Mouse (Mus musculus) layer of hippocampus, postnatal 25 days (tissue): ENCODE measurements around the gene Prkcb. TPM values are rescaled to one million over a fixed set of nuclear protein-coding genes. Genes with fewer than 3 reads are reported as not detected.

Source experiments
- DNase-seq, 2 experiments: peaks; one replicate each; pipeline ENCODE4 v3.0.0; 2022; ENCODE audit warnings: mixed read lengths in 2 of 2, low spot score in 1 of 2; ENCODE audit errors: extremely low spot score in 1 of 2
- total RNA-seq, 2 experiments: library from RNA; stranded (reverse); gene quantifications; 2 replicates each; pipeline ENCODE4 v1.2.3; 2021

Prkcb gene
- total RNA-seq, 2 experiments from 2014 or later, result 775 to 867 TPM

DNA sequence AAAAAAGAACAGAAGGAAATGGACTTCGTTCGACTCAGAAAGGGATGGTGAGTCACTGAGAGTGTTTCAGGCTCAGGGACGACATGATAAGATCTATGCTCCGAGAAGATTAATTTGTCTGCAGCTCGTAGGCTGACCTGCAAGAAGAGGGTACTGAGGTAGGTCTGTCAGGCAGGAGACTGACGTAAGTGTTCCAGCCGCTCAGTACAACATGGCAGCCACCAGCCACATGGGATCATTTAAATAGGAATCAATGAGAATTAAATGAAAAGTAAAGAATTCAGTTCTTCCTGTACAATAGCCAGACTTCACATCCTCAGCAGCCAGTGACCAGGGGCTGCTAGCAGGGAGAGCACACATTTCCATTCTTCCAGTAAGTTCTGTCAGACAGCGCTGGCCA lies 209.0 kb downstream of the Prkcb start:
- no peak for DNase-seq

GRCm38 (mm10) chr7:122498461-122498860 lies 209.9 kb downstream of the Prkcb start:
- DNase-seq, result no peak

DNA sequence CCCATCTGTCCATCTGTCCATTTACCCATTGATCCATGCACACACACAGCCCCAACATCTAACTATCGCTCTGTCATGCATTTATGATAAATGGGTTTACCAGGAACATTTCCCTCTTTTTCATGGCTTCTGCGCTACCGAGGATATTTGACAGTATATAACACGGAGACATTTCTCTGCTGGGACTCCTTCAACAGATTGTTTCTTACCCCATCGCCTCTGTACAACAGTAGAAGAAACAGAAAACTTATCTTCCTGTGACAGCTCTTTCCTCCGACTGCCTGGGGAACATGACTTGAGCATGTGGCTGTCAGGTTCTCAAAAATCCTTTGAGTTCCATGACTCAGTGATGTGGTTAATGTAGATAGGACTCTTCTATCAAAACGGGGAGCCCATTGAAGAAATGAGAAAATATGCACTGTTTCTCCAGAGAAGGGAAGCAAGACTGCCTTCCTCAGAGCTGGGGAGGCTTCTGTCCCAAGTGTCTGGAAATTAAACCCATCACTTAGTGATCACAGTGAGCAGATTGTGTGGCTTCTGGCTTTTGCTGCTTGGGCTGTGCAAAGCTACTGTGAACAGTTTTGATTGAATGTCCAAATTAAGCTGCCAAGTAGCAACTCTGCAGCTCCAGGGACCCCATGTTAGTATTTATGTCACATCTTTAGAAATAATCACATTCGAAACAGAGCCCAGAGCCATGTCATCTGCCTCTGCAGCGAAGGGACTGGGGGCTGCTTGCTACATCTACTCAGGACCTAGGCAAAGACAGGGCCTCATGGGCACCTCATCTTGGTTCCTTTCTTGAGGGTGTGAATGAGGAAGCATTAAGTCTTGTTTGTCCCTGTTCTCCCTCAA lies 211.4 kb downstream of the Prkcb start:
- DNase-seq, result no peak

GRCm38 (mm10) chr7:122506467-122506866 lies 217.9 kb downstream of the Prkcb start:
- DNase-seq, result no peak

DNA sequence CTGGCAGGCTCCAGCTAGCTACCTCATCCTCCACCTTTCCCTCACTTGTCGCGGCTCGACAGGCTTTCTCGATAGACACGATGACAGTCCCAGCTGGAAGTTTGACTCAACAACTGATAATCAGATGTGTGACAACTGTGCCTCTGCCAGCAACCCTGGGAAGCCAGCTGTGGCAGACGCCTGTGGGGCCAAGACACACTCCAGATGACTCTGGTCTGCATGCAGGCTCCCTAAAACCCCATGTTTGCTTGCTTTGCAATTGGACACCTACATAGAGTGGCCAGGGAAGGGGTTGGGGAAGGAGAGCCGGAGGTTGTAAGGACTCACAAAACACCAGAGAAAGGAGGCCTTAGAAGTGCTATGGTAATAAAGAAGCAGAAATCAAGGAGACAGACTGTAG lies 221.4 kb downstream of the Prkcb start:
- no peak for DNase-seq

- DNase-seq, result no peak
These were observed 223.9 kb downstream of the Prkcb start for GRCm38 (mm10) chr7:122512430-122512966.

GRCm38 (mm10) chr7:122520850-122521638 lies 232.5 kb downstream of the Prkcb start:
- no peak for DNase-seq

- DNase-seq, result no peak
These were observed 239.7 kb downstream of the Prkcb start for GRCm38 (mm10) chr7:122528201-122528600.

GRCm38 (mm10) chr7:122528646-122529045 lies 240.1 kb downstream of the Prkcb start:
- DNase-seq, result no peak

DNA sequence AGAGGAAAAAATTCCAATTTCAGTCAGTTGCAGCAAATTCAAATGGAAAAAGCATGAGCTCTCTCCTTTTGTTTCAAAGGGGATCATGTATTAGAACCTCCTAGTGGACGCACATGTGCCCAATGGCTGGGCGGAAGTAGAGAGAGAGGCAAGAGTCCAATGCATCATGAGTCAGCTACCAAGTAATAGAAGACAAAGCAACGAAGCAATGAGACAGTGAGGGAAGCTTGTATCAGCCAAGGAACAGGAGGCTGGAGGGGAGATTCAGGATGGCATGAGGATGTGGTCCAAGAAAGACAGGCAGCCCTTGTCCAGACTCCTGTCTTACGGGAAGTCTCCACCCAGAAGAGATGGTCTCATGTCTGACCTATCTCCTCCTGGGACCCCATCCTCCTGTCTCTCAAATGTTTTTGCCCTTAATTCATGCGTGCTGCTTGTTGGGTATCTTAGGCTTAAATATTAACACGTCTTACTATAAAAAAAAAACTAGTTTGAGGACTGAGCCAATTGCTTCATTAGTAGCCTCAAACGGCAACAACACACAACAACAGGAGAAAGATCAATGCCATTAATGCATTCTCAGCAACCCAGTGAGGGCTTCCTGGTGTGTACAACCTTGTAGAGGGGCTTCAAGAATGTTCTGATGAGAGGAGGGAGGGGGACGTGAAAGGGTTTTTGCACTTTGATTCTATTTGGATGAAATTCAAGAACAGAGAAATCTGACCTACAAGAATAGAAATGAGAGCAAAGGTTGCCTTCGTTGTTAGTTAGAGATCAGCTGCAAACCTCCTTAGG lies 245.2 kb downstream of the Prkcb start:
- DNase-seq, result no peak

- no peak for DNase-seq
These were observed 256.1 kb downstream of the Prkcb start for GRCm38 (mm10) chr7:122544616-122545015.

GRCm38 (mm10) chr7:122556575-122557140 lies 268.1 kb downstream of the Prkcb start:
- DNase-seq, result no peak

- DNase-seq, result no peak
These were observed 269.7 kb downstream of the Prkcb start for GRCm38 (mm10) chr7:122558085-122558811.

DNA sequence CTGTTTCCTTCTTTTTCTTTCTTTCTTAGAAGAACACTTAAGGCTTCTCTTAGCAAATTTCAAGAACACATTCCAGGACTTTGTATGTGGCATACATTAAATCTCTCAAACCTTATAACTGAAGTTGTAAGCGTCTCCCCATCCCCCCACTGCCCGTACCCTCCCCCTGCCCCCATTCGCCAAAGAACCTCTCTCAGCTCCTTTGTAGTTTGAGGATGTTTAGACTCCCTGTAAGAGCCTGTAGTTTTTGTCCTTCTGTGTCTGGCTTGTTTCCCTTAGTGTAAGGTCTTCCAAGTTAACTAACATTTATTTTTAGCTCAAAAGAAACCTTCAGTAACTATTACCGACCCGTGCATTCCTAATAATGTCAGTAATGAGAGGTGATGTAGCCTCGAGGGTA lies 270.4 kb downstream of the Prkcb start:
- DNase-seq, result no peak

DNA sequence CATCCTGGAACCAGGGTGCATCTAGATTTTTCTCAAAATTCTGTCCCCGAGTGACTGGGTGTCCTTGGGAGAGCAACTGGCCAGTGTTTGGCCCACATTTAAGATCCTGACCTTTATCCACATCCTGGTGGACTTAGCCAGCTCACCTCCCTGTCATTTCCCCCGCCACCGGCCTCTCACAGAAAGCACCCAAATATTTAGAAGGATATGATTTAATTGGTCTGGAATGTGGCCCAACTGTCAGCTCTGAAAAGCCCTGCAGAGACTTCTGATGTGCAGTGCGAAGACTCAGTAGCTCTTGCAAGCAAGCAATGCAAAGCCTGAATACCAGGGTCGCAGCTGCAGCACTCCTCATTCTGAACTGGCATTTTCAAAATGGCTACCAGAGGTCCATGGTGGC lies 274.0 kb downstream of the Prkcb start:
- no peak for DNase-seq

- DNase-seq, result no peak
These were observed 276.8 kb downstream of the Prkcb start for GRCm38 (mm10) chr7:122565371-122565770.

GRCm38 (mm10) chr7:122566011-122566410 lies 277.5 kb downstream of the Prkcb start:
- DNase-seq, result no peak

DNA sequence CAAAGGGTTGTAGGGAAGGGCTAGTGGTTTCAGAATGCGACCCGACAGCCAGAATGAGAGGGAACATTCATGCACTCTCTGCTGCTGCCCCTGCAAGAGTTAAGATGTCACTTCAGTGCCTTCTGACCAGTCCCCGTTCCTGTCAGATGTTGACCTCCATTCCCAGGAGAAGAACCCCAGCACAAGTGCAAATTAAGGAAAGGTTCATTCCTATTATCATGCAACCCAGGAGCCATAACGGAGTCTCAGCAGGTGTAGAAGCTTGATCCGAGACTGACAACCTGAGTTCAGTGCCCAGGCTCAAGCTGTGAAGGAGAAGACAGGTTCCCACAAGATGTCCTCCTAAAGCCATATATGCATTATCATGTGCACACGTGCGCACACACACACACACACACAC lies 280.2 kb downstream of the Prkcb start:
- DNase-seq, result no peak

- no peak for DNase-seq
These were observed 281.9 kb downstream of the Prkcb start for GRCm38 (mm10) chr7:122570407-122570806.
